Mouse (Mus musculus) liver, embryonic 16.5 days (tissue): ENCODE data around the gene Stag1. TPM values are rescaled to one million over a fixed set of nuclear protein-coding genes. Genes with fewer than 3 reads are reported as not detected.

ENCODE experiments used
- ATAC-seq: fragments of 200-750 bp; cut with Nextera tagmentation; 2 replicates; pipeline ENCODE4 v1.8.0; 2017; ENCODE audit warnings: low read depth, mild to moderate bottlenecking, moderate number of reproducible peaks, moderate library complexity
- H3K27ac ChIP-seq: fragments of 300-500 bp; sonication (generic); 2 replicates; pipeline ENCODE4 v1.5.1; 2014; ENCODE audit warnings: mild to moderate bottlenecking, low read length
- H3K27me3 ChIP-seq: fragments of 300-500 bp; sonication (generic); 2 replicates; pipeline ENCODE4 v1.6.1; 2014; ENCODE audit warnings: low read depth, low read length, mixed read lengths; ENCODE audit not compliant: control insufficient read depth, insufficient read depth
- H3K36me3 ChIP-seq: fragments of 300-500 bp; sonication (generic); 2 replicates; pipeline ENCODE4 v1.6.1; 2014; ENCODE audit warnings: mild to moderate bottlenecking; ENCODE audit not compliant: control insufficient read depth, insufficient read depth
- H3K4me1 ChIP-seq: fragments of 300-500 bp; sonication (generic); 2 replicates; pipeline ENCODE4 v1.6.1; 2014; ENCODE audit warnings: low read depth, low read length, mixed read lengths; ENCODE audit not compliant: control insufficient read depth
- H3K4me2 ChIP-seq: fragments of 300-500 bp; sonication (generic); 2 replicates; pipeline ENCODE4 v1.6.1; 2014; ENCODE audit warnings: low read depth, low read length, mixed read lengths
- H3K4me3 ChIP-seq: fragments of 300-500 bp; sonication (generic); 2 replicates; pipeline ENCODE4 v1.5.1; 2014; ENCODE audit warnings: low read depth, mild to moderate bottlenecking, low read length
- H3K9ac ChIP-seq: fragments of 300-500 bp; sonication (generic); 2 replicates; pipeline ENCODE4 v1.6.1; 2014; ENCODE audit warnings: low read depth, low read length
- H3K9me3 ChIP-seq: fragments of 300-500 bp; sonication (generic); replicated peaks from 2 replicates; pipeline ENCODE4 v1.6.1; 2016; ENCODE audit warnings: low read length; ENCODE audit not compliant: control insufficient read depth
- WGBS: fragments of 180-500 bp; shearing (Covaris S2); extraction: QIAGEN DNeasy Blood & Tissue Kit; methylation state at CpG from one replicate; pipeline ENCODE4 v1.1.7; 2014; ENCODE audit not compliant: insufficient replicate concordance; 5-methylcytosine and 5-hydroxymethylcytosine counted together
- polyA plus RNA-seq: library from polyadenylated mRNA; unstranded; fragments of >200 nt; fragmentation: Nextera tagmentation; extraction: Ambion mirVana; gene quantifications from 2 replicates; pipeline ENCODE4 v1.2.1, GENCODE M21; 2015

Stag1 gene
- polyA plus RNA-seq, 1 experiment from 2014 or later: 15.1 TPM

GRCm38 (mm10) chr9:100647774-100648323 lies 50.3 kb downstream of the Stag1 start:
- H3K27ac ChIP-seq: no peak overlapping the region
- ATAC-seq: no peak
- WGBS: 63% methylated on average over 2 of the region's 2 CpGs

DNA sequence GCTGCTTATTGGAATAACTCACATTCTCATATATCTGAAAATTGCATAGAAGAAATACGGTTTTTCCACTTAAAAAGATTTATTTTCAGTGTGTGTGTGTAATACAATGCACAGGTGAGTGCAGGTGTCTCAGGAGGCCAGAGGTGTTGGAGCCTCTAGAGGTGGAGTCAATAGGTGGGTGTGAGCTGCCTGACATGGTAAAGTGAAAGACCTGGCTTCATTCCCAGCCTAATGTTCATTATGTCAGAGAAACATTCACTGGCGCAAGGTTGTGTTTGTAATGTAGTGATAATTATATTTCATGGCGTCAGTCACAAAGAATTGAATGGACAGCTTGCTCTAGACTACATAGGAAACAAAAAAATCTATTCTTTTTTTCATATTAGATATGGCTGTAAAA lies 56.5 kb downstream of the Stag1 start:
- WGBS: 77% methylated on average over 3 of the region's 3 CpGs
- H3K4me2 ChIP-seq: no peak overlapping the region
- no peaks in the 10 kb centered on the region for H3K27me3 ChIP-seq
- no peaks in the 10 kb centered on the region for H3K9me3 ChIP-seq
- no peak overlapping the region for H3K4me3 ChIP-seq
- no peak for ATAC-seq
- no peak overlapping the region for H3K9ac ChIP-seq
- no peaks in the 10 kb centered on the region for H3K36me3 ChIP-seq
- no peak overlapping the region for H3K27ac ChIP-seq
- peaks cover 3% of the 10 kb centered on the region for H3K4me1 ChIP-seq

More at GRCm38 (mm10) chr9:100647774-100648323, 50.3 kb downstream of the Stag1 start:
- Histone ChIP-seq H3K4me1 (peaks cover 17% of the 10 kb centered on the region), H3K4me2 (no peak overlapping the region), H3K9me3 (no peaks in the 10 kb centered on the region), H3K4me3 (no peak overlapping the region), H3K27me3 (no peaks in the 10 kb centered on the region), H3K9ac (no peak overlapping the region), H3K36me3 (no peaks in the 10 kb centered on the region)

GRCm38 (mm10) chr9:100656058-100656457 lies 58.5 kb downstream of the Stag1 start:
- 74% methylated on average over 4 of the region's 4 CpGs for WGBS

GRCm38 (mm10) chr9:100660587-100660986 lies 63.0 kb downstream of the Stag1 start:
- Histone ChIP-seq H3K4me3 (no peak overlapping the region), H3K4me2 (no peak overlapping the region), H3K27ac (no peak overlapping the region), H3K9me3 (0 out of 2 replicates have a peak, but pooled peaks cover 2% of the 10 kb centered on the region), H3K36me3 (no peaks in the 10 kb centered on the region), H3K4me1 (peaks cover 9% of the 10 kb centered on the region), H3K9ac (no peak overlapping the region), H3K27me3 (no peaks in the 10 kb centered on the region)
- no peak for ATAC-seq

More at GRCm38 (mm10) chr9:100656058-100656457, 58.5 kb downstream of the Stag1 start:
- H3K9ac ChIP-seq: no peak overlapping the region
- peak; percentile 21; the same call in 1 of the 2 replicates for ATAC-seq
- H3K36me3 ChIP-seq: no peaks in the 10 kb centered on the region
- H3K27me3 ChIP-seq: no peaks in the 10 kb centered on the region
- peaks cover 3% of the 10 kb centered on the region for H3K4me1 ChIP-seq
- no peak overlapping the region for H3K27ac ChIP-seq
- no peak overlapping the region for H3K4me2 ChIP-seq
- no peak overlapping the region for H3K4me3 ChIP-seq
- H3K9me3 ChIP-seq: 0 out of 2 replicates have a peak, but pooled peaks cover under 1% of the 10 kb centered on the region

GRCm38 (mm10) chr9:100663473-100664134 lies 66.0 kb downstream of the Stag1 start:
- H3K4me2 ChIP-seq: peak overlapping the region; percentile 22; the same call in 1 of the 2 replicates
- ATAC-seq: peak; percentile 100

DNA sequence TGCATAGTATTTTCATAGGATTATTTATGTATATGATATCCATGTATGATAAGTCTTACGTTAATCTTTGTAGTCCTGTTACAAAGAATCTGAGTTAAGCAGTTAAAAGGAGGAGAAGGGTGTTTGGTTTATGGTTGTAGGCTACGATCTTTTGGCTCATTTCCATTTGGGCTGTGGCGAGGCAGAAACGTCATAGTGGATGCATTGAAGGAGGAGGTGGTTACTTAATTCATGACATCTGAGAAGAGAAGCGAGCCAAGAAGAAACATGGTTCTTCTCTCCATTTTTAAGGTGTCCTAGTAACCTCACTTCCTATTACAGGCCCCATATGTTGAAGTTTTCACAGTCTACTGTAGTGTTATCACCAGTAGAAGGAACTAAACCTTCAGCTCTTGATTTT lies 72.6 kb downstream of the Stag1 start:
- H3K4me2 ChIP-seq: no peak overlapping the region
- 78% methylated on average over 5 of the region's 5 CpGs for WGBS
- no peak overlapping the region for H3K9ac ChIP-seq
- no peaks in the 10 kb centered on the region for H3K9me3 ChIP-seq
- H3K36me3 ChIP-seq: no peaks in the 10 kb centered on the region
- no peak overlapping the region for H3K27ac ChIP-seq
- H3K27me3 ChIP-seq: no peaks in the 10 kb centered on the region
- no peak for ATAC-seq
- H3K4me3 ChIP-seq: no peak overlapping the region
- H3K4me1 ChIP-seq: no peaks in the 10 kb centered on the region; the same call in 1 of the 2 replicates

More at GRCm38 (mm10) chr9:100663473-100664134, 66.0 kb downstream of the Stag1 start:
- no peak overlapping the region for H3K9ac ChIP-seq
- no peaks in the 10 kb centered on the region for H3K27me3 ChIP-seq
- 0 out of 2 replicates have a peak, but pooled peaks cover 2% of the 10 kb centered on the region for H3K9me3 ChIP-seq
- no peaks in the 10 kb centered on the region for H3K36me3 ChIP-seq
- 47% methylated on average over 4 of the region's 4 CpGs for WGBS
- H3K27ac ChIP-seq: peak overlapping the region; percentile 74
- peaks cover 7% of the 10 kb centered on the region for H3K4me1 ChIP-seq
- H3K4me3 ChIP-seq: no peak overlapping the region

DNA sequence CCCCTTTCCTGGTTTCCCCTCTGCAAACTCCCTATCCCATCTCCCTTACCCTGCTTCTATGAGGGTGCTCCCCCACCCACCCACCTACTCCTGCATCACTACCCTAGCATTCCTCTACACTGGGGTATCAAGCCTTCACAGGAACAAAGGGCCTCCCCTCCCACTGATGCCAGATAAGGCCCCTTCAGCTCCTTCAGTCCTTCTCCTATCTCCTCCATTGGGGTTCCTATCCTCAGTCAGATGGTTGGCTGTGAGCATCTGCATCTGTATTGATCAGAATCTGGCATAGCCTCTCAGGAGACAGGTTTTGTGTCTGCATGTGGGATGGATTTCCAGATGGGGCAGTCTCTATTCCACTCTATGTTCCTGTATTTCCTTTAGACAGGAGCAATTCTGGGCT lies 81.4 kb downstream of the Stag1 start:
- Histone ChIP-seq H3K4me1 (no peaks in the 10 kb centered on the region; the same call in 1 of the 2 replicates), H3K9me3 (no peaks in the 10 kb centered on the region), H3K4me2 (no peak overlapping the region), H3K27me3 (no peaks in the 10 kb centered on the region), H3K4me3 (no peak overlapping the region), H3K9ac (no peak overlapping the region), H3K36me3 (no peaks in the 10 kb centered on the region), H3K27ac (no peak overlapping the region)
- ATAC-seq: 0 out of 2 replicates have a peak, but pooled peaks have one; percentile 21

- Histone ChIP-seq H3K27me3 (no peaks in the 10 kb centered on the region), H3K4me3 (no peak overlapping the region), H3K27ac (no peak overlapping the region), H3K4me2 (no peak overlapping the region), H3K9ac (no peak overlapping the region), H3K4me1 (no peaks in the 10 kb centered on the region; the same call in 1 of the 2 replicates), H3K36me3 (no peaks in the 10 kb centered on the region), H3K9me3 (no peaks in the 10 kb centered on the region)
- no peak for ATAC-seq
These were observed 84.7 kb downstream of the Stag1 start for GRCm38 (mm10) chr9:100682285-100682684.

DNA sequence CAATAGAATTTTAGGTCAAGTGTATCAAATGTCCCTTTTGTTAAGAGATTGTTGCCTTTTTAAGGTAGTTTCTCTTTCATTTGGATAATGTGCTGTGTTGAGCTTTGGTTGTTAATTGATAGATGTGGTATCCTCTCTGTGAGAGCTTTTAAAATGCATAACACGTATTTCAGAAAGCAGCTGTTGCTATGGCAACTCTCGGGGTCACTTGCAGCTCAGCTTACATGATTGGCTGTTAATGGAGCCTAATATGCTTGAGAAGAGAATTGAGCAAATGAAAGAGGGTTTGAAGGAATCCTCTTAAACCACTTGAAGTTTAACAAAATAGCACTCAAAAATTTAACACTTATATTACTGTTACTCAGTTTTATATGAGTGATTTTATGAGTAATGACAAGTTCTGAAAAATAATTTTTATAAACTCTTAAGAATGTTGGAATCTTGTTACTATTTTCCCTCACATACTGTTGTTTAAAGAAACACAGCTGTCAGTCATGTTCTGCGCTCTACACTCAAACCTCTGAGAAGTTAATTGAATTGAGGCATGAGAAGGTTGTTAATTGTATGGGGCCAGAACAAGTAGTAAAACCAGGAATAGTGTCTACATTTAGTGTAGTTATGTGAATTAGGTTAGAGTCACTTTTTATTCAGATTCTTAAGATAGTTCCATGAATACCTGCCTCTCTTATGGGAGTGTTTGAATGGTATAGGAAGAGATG lies 88.3 kb downstream of the Stag1 start:
- 71% methylated on average over 3 of the region's 3 CpGs for WGBS
- no peaks in the 10 kb centered on the region for H3K9me3 ChIP-seq
- no peaks in the 10 kb centered on the region for H3K36me3 ChIP-seq
- H3K27me3 ChIP-seq: no peaks in the 10 kb centered on the region
- no peak overlapping the region for H3K4me3 ChIP-seq
- no peaks in the 10 kb centered on the region for H3K4me1 ChIP-seq
- H3K27ac ChIP-seq: no peak overlapping the region
- ATAC-seq: no peak
- H3K9ac ChIP-seq: no peak overlapping the region
- H3K4me2 ChIP-seq: no peak overlapping the region
